Mouse (Mus musculus) layer of hippocampus, adult 2 months (tissue): ENCODE results near the gene Srpk2. TPM values are rescaled to one million over a fixed set of nuclear protein-coding genes. Genes with fewer than 3 reads are reported as not detected.
A peak's percentile ranks its signal among the peaks of the same experiment; 100 is the strongest.

Experiments
- DNase-seq, 2 experiments: peaks; one replicate each; pipeline ENCODE4 v3.0.0; 2022; ENCODE audit warnings: low spot score in 2 of 2
- H3K27ac ChIP-seq: fragments of 200-600 bp; 2 replicates; pipeline ENCODE4 v1.8.1; 2022
- H3K4me3 ChIP-seq: fragments of 200-600 bp; 2 replicates; pipeline ENCODE4 v1.8.1; 2022; ENCODE audit warnings: mild to moderate bottlenecking
- CTCF ChIP-seq: fragments of 200-600 bp; conservative IDR thresholded peaks from 2 replicates; pipeline ENCODE4 v1.8.1; 2022; ENCODE audit warnings: antibody characterized with exemption, mild to moderate bottlenecking, moderate library complexity
- total RNA-seq, 2 experiments: library from RNA; stranded (reverse); gene quantifications; 2 replicates each; pipeline ENCODE4 v1.2.3; 2021

Srpk2 gene
- total RNA-seq, 2 experiments from 2014 or later = 142 to 155 TPM

DNA sequence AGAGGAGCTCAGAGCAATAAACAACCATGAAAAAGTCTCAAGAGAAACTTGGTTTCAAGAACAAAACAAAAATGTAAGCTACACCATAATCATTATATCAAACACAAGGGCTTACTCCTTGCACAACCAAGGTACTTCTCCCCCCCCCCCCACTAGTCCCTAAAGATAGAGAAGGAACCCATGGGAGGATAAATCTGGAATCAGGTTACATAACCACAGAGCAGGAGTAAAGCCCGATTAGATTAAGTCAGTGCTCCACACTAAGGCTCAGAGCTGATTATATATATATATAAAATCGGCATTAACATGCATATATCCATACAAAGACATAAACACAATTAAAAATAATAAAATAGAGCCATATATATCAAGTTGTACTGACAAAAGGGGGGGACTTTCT is 96.8 kb downstream of the Srpk2 start:
- Histone ChIP-seq H3K27ac (no peak overlapping the region), H3K4me3 (no peak overlapping the region)
- DNase-seq = no peak

DNA sequence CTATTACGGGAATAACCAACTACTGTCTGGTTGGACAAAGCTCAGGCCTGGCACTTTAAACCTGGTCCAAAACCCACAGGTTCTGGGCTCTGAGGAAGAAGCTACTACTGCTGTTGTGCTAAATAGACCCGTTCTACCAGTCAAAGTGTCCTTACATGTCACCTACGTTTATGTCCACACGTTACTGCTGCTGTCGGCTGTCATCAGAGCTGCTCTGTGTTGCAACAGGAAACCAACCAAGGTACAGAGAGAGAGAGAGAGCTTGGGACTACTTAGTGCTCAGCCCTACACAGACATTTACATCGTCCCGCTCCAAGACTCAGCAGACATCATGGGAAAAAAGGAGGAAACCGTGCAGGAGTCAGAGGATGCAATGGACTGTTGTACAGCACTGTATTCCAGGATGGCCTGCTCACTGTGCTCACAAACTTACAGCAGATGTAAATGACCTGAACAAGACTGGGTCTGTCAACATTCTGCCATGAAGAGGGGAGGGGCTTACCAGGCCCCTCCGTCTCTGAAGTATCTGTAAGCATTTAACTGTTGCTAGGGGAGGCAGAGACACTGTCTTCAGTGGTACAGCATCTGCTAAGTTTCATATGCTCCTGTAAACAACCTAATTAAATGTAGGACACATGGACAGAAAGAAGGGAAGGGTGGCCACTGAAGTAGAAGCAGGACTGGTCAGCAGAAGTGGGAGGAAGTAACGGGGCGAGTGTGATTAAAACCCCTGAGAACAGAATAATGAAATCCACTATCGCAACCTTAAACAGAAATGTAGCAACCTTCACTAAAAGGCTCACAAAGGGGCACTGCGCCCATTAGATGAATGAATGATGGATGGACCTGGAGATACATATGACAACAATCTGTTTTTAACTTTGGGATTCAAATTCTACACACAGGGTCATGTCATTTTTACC is 97.6 kb downstream of the Srpk2 start:
- no peak for DNase-seq
- H3K27ac ChIP-seq = no peak overlapping the region
- H3K4me3 ChIP-seq = no peak overlapping the region
- TF ChIP-seq CTCF = no peak

More for the DNA sequence above, 96.8 kb downstream of the Srpk2 start:
- TF ChIP-seq CTCF = no peak

GRCm38 (mm10) chr5:23581484-23582060 is 102.8 kb downstream of the Srpk2 start:
- no peak for DNase-seq

DNA sequence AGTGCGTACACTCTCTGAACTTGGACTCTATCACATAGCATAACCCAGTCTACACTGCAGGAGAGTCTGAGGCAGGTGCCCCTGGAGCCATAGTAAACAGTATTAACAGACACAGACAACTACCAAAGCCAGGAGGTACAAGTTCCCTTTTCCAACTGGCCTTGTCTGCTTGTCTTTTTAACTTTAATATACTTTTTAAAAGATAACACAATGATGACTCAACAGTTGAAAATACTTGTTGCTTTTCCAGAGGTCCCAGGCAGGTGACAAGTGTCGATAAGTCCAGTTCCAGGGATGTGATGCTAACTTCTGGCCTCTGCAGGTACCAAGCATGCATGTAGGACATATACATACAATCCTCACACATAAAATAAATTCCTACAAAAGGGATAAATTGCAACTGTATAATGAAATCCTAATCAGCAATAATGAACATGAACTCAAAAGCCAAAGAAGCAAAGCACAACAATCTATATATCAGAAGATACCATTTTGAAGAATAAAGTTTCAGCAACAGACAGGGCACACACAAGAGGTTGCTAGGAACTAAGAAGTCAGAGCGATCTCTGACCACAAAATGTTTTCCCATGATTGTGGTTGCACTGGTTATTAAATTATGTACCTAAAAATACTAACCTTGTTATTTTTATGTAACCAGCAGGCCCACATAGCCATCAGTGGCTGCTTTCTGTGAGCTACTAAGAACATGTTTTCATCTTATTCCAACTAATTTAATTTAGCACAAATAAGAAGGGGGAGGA is 105.1 kb downstream of the Srpk2 start:
- no peak overlapping the region for H3K4me3 ChIP-seq
- DNase-seq = no peak
- peak overlapping the region; percentile 53 for H3K27ac ChIP-seq
- TF ChIP-seq CTCF = no peak

More at GRCm38 (mm10) chr5:23581484-23582060, 102.8 kb downstream of the Srpk2 start:
- Histone ChIP-seq H3K4me3 (no peak overlapping the region), H3K27ac (no peak overlapping the region)
- no peak for TF ChIP-seq CTCF

GRCm38 (mm10) chr5:23578322-23578957 is 106.0 kb downstream of the Srpk2 start:
- DNase-seq = no peak
- Histone ChIP-seq H3K27ac (peak overlapping the region; percentile 53), H3K4me3 (no peak overlapping the region)

GRCm38 (mm10) chr5:23577847-23578246 is 106.6 kb downstream of the Srpk2 start:
- DNase-seq = no peak
- Histone ChIP-seq H3K4me3 (no peak overlapping the region), H3K27ac (peak overlapping the region; percentile 53)
- TF ChIP-seq CTCF = no peak

More at GRCm38 (mm10) chr5:23578322-23578957, 106.0 kb downstream of the Srpk2 start:
- TF ChIP-seq CTCF = no peak

DNA sequence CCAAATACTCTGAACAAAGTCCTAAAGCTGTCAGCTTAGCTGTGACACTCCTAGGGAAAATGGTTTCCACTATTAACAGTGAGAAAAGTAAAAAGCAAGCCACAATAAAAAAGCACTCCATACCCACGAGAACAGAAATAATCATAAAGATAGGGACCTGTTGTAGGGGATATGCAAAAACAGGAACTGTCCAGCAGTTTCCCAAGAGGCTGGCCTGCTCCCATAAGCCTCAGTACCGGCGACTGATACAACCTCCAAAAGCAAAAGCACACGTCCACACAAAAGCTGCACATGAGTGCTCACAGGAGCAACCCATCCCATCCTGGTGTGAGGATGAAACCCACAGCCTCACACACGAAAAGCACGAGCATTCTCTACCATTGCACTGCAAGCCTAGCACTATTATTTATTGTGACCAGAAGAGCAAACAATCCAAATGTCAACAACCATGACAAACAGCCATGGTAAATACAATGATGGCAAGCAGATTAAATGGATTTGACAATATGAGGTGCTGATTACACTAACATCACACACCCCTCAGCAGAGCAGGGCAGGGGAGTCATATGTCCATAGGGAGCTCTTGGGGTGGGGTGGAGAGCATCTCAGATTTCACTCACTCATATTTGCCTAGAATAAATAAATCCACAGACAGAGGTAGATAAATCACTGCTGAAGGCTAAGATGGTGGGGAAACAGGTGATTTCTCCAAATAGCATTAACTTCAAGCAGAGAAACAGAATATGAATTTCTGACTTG is 107.9 kb downstream of the Srpk2 start:
- Histone ChIP-seq H3K4me3 (no peak overlapping the region), H3K27ac (peak overlapping the region; percentile 28; the same call in 1 of the 2 replicates)
- TF ChIP-seq CTCF = no peak
- no peak for DNase-seq

DNA sequence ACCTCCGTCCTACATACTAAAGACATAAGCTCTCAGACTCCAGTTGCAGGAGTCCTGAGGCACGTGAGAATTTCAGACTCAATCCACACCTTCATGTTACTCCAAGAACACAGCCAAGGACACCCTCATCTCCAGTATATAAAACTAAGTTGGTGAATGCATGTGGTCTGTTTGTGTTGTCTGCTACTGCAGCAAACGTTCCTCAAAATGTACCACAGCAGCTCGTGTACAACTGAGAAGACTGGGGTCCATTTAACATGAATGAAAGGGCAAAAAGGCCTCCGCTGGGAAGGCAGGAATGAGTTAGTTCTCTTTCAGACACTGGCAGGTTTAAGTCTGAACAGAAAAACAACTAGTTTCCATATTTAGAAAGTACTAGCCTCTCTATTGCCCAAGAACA is 110.5 kb downstream of the Srpk2 start:
- TF ChIP-seq CTCF = no peak
- Histone ChIP-seq H3K27ac (no peak overlapping the region), H3K4me3 (no peak overlapping the region)
- no peak for DNase-seq

- DNase-seq = peak in 1 of 2 experiments; percentile 18
- Histone ChIP-seq H3K27ac (peak overlapping the region; percentile 70), H3K4me3 (no peak overlapping the region)
- TF ChIP-seq CTCF = no peak
Observed at GRCm38 (mm10) chr5:23568188-23568587, 116.2 kb downstream of the Srpk2 start.

GRCm38 (mm10) chr5:23566382-23566781 is 118.0 kb downstream of the Srpk2 start:
- no peak for DNase-seq
- H3K27ac ChIP-seq = no peak overlapping the region
- no peak overlapping the region for H3K4me3 ChIP-seq
- TF ChIP-seq CTCF = no peak

- Histone ChIP-seq H3K27ac (peak overlapping the region; percentile 10; the same call in 1 of the 2 replicates), H3K4me3 (no peak overlapping the region)
- TF ChIP-seq CTCF = no peak
- no peak for DNase-seq
Observed at GRCm38 (mm10) chr5:23562278-23563060, 121.9 kb downstream of the Srpk2 start.
